Mouse (Mus musculus) liver, postnatal 0 days (tissue): ENCODE data around the gene Tgm1. TPM values are rescaled to one million over a fixed set of nuclear protein-coding genes. Genes with fewer than 3 reads are reported as not detected.

Experiments
- ATAC-seq: fragments of 200-750 bp; cut with Nextera tagmentation; 2 replicates; pipeline ENCODE4 v1.8.0; 2017; ENCODE audit warnings: mild to moderate bottlenecking, moderate library complexity
- DNase-seq: peaks from one replicate; pipeline ENCODE4 v3.0.0-alpha.2; 2016
- H3K27ac ChIP-seq: fragments of 300-500 bp; sonication (generic); 2 replicates; pipeline ENCODE4 v1.5.1; 2014; ENCODE audit warnings: antibody characterized with exemption, moderate library complexity, mild to moderate bottlenecking, low read depth
- H3K27me3 ChIP-seq: fragments of 300-500 bp; sonication (generic); 2 replicates; pipeline ENCODE4 v1.6.1; 2014; ENCODE audit warnings: low read length, control low read depth, mixed read lengths; ENCODE audit not compliant: insufficient read depth
- H3K36me3 ChIP-seq: fragments of 300-500 bp; sonication (generic); replicated peaks from 2 replicates; pipeline ENCODE4 v1.6.1; 2014; ENCODE audit warnings: mild to moderate bottlenecking, control low read depth, low read length, moderate library complexity, mixed read lengths; ENCODE audit not compliant: insufficient read depth
- H3K4me1 ChIP-seq: fragments of 300-500 bp; sonication (generic); 2 replicates; pipeline ENCODE4 v1.6.1; 2014; ENCODE audit warnings: antibody characterized with exemption, mild to moderate bottlenecking, control low read depth; ENCODE audit not compliant: insufficient read depth
- H3K4me2 ChIP-seq: fragments of 300-500 bp; sonication (generic); 2 replicates; pipeline ENCODE4 v1.6.1; 2014; ENCODE audit warnings: low read depth, mild to moderate bottlenecking, low read length, moderate library complexity, mixed read lengths
- H3K4me3 ChIP-seq: fragments of 300-500 bp; sonication (generic); 2 replicates; pipeline ENCODE4 v1.5.1; 2014; ENCODE audit warnings: low read depth, low read length
- H3K9ac ChIP-seq: fragments of 300-500 bp; sonication (generic); replicated peaks from 2 replicates; pipeline ENCODE4 v1.6.1; 2014; ENCODE audit warnings: mild to moderate bottlenecking, moderate library complexity
- H3K9me3 ChIP-seq: fragments of 300-500 bp; sonication (generic); 2 replicates; pipeline ENCODE4 v1.6.1; 2016; ENCODE audit warnings: mild to moderate bottlenecking, control low read depth, low read length, mixed read lengths
- CTCF ChIP-seq: sonication (generic); IDR thresholded peaks from 2 replicates; pipeline ENCODE4 v1.5.1; 2016; ENCODE audit warnings: antibody characterized with exemption, low read depth
- EP300 ChIP-seq: IDR thresholded peaks from 2 replicates; pipeline ENCODE4 v1.6.1; 2016; ENCODE audit warnings: antibody characterized with exemption, low read depth, mild to moderate bottlenecking
- WGBS: fragments of 180-500 bp; shearing (Covaris S2); extraction: QIAGEN DNeasy Blood & Tissue Kit; methylation state at CpG from one replicate; pipeline ENCODE4 v1.1.7; 2014; ENCODE audit not compliant: insufficient replicate concordance; 5-methylcytosine and 5-hydroxymethylcytosine counted together
- polyA plus RNA-seq: library from polyadenylated mRNA; unstranded; fragments of >200 nt; fragmentation: Nextera tagmentation; extraction: Ambion mirVana; gene quantifications from 2 replicates; pipeline ENCODE4 v1.2.1, GENCODE M21; 2015

Gene Tgm1
- polyA plus RNA-seq, 1 experiment from 2014 or later, result 4.7 TPM

GRCm38 (mm10) chr14:55737086-55737687 is 23.5 kb upstream of the Tgm1 start:
- Histone ChIP-seq H3K36me3 (peaks cover 29% of the 10 kb centered on the region), H3K27ac (no peak overlapping the region), H3K9ac (no peak overlapping the region), H3K4me1 (peaks cover 8% of the 10 kb centered on the region; the same call in 1 of the 2 replicates), H3K4me3 (no peak overlapping the region), H3K27me3 (no peaks in the 10 kb centered on the region), H3K4me2 (no peak overlapping the region), H3K9me3 (no peaks in the 10 kb centered on the region)
- no peak for TF ChIP-seq EP300
- no peak for TF ChIP-seq CTCF
- ATAC-seq, result no peak
- 70% methylated on average over 9 of the region's 9 CpGs for WGBS
- no peak for DNase-seq

DNA sequence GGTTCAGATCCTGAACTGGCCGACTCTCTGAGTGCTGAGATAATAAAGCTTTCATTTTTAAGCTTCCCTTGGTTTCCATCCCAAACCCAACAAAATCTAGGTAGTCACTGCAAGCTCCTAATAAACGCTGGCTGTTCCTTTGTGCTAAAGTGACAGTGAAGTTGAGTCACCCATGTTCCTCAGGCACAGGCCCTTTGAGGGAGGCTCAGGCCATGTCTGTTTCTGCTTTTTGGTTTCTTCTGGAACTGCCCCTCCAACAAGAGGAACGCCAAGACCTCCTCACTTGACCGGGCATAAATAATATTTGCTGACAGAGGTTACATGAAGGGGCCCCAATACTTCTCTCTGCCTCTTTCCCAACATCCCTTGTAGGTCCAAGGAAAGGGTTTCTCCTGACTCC is 22.0 kb upstream of the Tgm1 start:
- WGBS, result 59% methylated on average over 4 of the region's 4 CpGs
- no peak overlapping the region for H3K4me3 ChIP-seq
- H3K9ac ChIP-seq, result no peak overlapping the region
- TF ChIP-seq CTCF (no peak), EP300 (no peak)
- 0 out of 2 replicates have a peak overlapping the region, but pooled peaks have one; percentile 41 for H3K27ac ChIP-seq
- H3K9me3 ChIP-seq, result no peaks in the 10 kb centered on the region
- H3K4me1 ChIP-seq, result peaks cover 8% of the 10 kb centered on the region; the same call in 1 of the 2 replicates
- no peaks in the 10 kb centered on the region for H3K27me3 ChIP-seq
- no peak overlapping the region for H3K4me2 ChIP-seq
- ATAC-seq (peak; percentile 43; the same call in 1 of the 2 replicates), DNase-seq (no peak)
- peaks cover 23% of the 10 kb centered on the region for H3K36me3 ChIP-seq

DNA sequence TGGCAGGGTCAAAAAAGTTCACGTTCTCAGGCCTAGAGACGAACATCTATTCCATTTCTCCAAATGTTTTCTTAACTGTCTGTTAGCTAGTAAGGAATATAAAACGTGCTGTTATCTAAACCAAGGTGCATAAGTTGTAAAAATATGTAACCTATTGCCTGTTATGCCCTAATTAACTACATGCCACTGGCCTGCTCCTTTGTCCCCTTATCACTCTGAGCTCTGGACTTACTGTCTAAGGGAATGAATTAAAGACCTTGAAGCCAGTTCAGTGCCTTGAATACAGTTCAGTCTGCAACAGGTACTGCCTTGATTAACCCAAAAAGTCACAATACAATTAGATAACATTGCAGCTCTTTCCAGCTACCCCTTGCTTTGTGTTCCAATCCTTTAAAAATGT is 21.6 kb upstream of the Tgm1 start:
- Histone ChIP-seq H3K36me3 (peaks cover 19% of the 10 kb centered on the region), H3K27ac (no peak overlapping the region), H3K9me3 (no peaks in the 10 kb centered on the region), H3K27me3 (no peaks in the 10 kb centered on the region), H3K4me1 (peaks cover 8% of the 10 kb centered on the region; the same call in 1 of the 2 replicates), H3K9ac (no peak overlapping the region), H3K4me3 (no peak overlapping the region), H3K4me2 (no peak overlapping the region)
- no peak for TF ChIP-seq EP300
- TF ChIP-seq CTCF, result no peak
- DNase-seq (no peak), ATAC-seq (no peak)
- WGBS, result 70% methylated on average over 3 of the region's 3 CpGs

- no peaks in the 10 kb centered on the region for H3K27me3 ChIP-seq
- H3K9me3 ChIP-seq, result no peaks in the 10 kb centered on the region
- WGBS, result 61% methylated on average over 7 of the region's 7 CpGs
- TF ChIP-seq EP300, result no peak
- TF ChIP-seq CTCF, result no peak
- ATAC-seq, result no peak
- DNase-seq, result no peak
- H3K27ac ChIP-seq, result no peak overlapping the region
- no peak overlapping the region for H3K4me2 ChIP-seq
- peaks cover 8% of the 10 kb centered on the region; the same call in 1 of the 2 replicates for H3K4me1 ChIP-seq
- no peak overlapping the region for H3K9ac ChIP-seq
- peaks cover 14% of the 10 kb centered on the region for H3K36me3 ChIP-seq
- H3K4me3 ChIP-seq, result no peak overlapping the region
These were observed 21.1 kb upstream of the Tgm1 start for GRCm38 (mm10) chr14:55734869-55735268.

DNA sequence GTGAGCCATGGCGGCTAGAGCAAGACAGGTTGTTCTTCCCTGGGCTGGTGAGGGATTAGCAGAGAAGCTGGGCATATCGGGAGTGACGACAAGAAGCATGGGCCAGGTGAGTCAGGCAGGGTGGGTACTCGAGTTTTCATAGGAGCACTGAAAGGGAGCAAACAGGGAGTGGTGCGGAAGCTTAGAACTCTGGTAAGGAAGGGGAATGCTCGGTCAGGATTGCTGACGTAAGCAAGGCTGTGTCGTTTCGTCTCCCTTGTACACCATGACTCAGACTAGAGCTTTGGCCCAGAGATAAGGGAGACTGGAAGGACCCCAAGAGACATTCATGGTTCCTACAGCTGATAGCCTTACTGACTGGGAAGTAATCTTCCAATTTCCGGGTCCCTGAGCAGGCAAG is 20.2 kb upstream of the Tgm1 start:
- Histone ChIP-seq H3K9ac (no peak overlapping the region), H3K4me2 (no peak overlapping the region), H3K4me3 (no peak overlapping the region), H3K9me3 (no peaks in the 10 kb centered on the region), H3K4me1 (peaks cover 8% of the 10 kb centered on the region; the same call in 1 of the 2 replicates), H3K27me3 (no peaks in the 10 kb centered on the region), H3K36me3 (peaks cover 4% of the 10 kb centered on the region), H3K27ac (no peak overlapping the region)
- DNase-seq, result no peak
- ATAC-seq, result no peak
- WGBS, result 65% methylated on average over 10 of the region's 10 CpGs
- TF ChIP-seq EP300 (no peak), CTCF (no peak)

- Histone ChIP-seq H3K27me3 (no peaks in the 10 kb centered on the region), H3K9me3 (no peaks in the 10 kb centered on the region), H3K4me3 (no peak overlapping the region), H3K4me1 (peaks cover 3% of the 10 kb centered on the region), H3K36me3 (no peaks in the 10 kb centered on the region), H3K9ac (no peak overlapping the region), H3K27ac (no peak overlapping the region), H3K4me2 (no peak overlapping the region)
- TF ChIP-seq EP300, result no peak
- no peak for TF ChIP-seq CTCF
- DNase-seq, result no peak
- 71% methylated on average over 7 of the region's 7 CpGs for WGBS
- peak; percentile 25; the same call in 1 of the 2 replicates for ATAC-seq
These were observed 16.9 kb upstream of the Tgm1 start for GRCm38 (mm10) chr14:55730531-55731032.
